Comparison of ENCODE assay signal across 12 mouse cellular contexts in the genomic region with DNA sequence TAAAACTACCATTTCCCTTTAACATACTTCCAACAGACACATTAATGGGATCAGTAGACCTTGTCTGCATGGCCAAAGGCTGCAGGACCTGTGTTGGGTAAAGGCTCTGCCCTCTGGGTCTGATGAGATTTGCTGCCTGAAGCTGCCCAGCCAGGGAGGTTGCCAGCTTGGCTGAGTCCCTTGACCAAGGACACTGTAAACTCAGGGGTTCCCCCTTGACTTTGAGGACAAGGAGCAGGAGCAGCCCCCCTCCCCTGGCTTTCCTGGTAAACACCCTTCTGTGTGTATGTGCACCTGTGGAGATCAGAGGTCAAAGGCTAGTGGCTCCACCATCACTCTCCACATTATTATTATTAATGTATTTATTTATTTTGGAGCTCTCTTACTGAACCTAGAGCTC. TPM values are rescaled to one million over a fixed set of nuclear protein-coding genes. Genes with fewer than 3 reads are reported as not detected.
DNase-seq lines count a peak whose midpoint lies in the region; ATAC-seq and TF ChIP-seq lines count a peak whose summit lies in the region.
"Had no signal": no experiment of that assay in that cellular context is flagged by ENCODE, and none has a peak within 500 bp of the region (broad histone marks: within the 10 kb centered on the region; RNA-seq: fewer than 3 reads in every experiment).

No protein-coding gene starts in this region.

- H3K27me3 ChIP-seq in heart, embryonic 15.5 days = no peaks in the 10 kb centered on the region
- no peaks in the 10 kb centered on the region for H3K27me3 ChIP-seq in lung, embryonic 14.5 days (ENCODE audit: insufficient read depth, low read length)
- no peaks in the 10 kb centered on the region for H3K27me3 ChIP-seq in liver, postnatal 0 days (ENCODE audit: insufficient read depth, low read length)
- H3K27me3 ChIP-seq: hindbrain, embryonic 13.5 days; lung, embryonic 15.5 days; midbrain, embryonic 12.5 days had no signal

- H3K4me3 ChIP-seq in heart, embryonic 15.5 days = no peak overlapping the region
- no peak overlapping the region for H3K4me3 ChIP-seq in lung, embryonic 14.5 days (ENCODE audit: low read depth, low read length)
- no peak overlapping the region for H3K4me3 ChIP-seq in lung, adult 2 months (replicated peaks; ENCODE audit: extremely low read depth, low read depth, low read length)
- H3K4me3 ChIP-seq in liver, postnatal 0 days (ENCODE audit: low read depth, low read length) = no peak overlapping the region
- H3K4me3 ChIP-seq: hindbrain, embryonic 13.5 days; lung, embryonic 15.5 days; midbrain, embryonic 12.5 days had no signal

- no peak overlapping the region for H3K4me2 ChIP-seq in heart, embryonic 15.5 days
- H3K4me2 ChIP-seq in lung, embryonic 14.5 days = no peak overlapping the region
- H3K4me2 ChIP-seq in liver, postnatal 0 days (ENCODE audit: low read depth, low read length) = no peak overlapping the region
- H3K4me2 ChIP-seq: hindbrain, embryonic 13.5 days; lung, embryonic 15.5 days; midbrain, embryonic 12.5 days had no signal

- no peaks in the 10 kb centered on the region for H3K9me3 ChIP-seq in heart, embryonic 15.5 days (replicated peaks)
- H3K9me3 ChIP-seq in lung, embryonic 14.5 days (ENCODE audit: low read depth, low read length) = 0 out of 2 replicates have a peak, but pooled peaks cover 2% of the 10 kb centered on the region
- peaks cover 3% of the 10 kb centered on the region for H3K9me3 ChIP-seq in liver, postnatal 0 days (ENCODE audit: low read length)
- H3K9me3 ChIP-seq: hindbrain, embryonic 13.5 days; lung, embryonic 15.5 days had no signal

- peaks cover 17% of the 10 kb centered on the region for H3K36me3 ChIP-seq in heart, embryonic 15.5 days
- H3K36me3 ChIP-seq in lung, embryonic 14.5 days (ENCODE audit: insufficient read depth) = peaks cover 5% of the 10 kb centered on the region; the same call in 1 of the 2 replicates
- peaks cover 3% of the 10 kb centered on the region; the same call in 1 of the 2 replicates for H3K36me3 ChIP-seq in liver, postnatal 0 days (replicated peaks; ENCODE audit: insufficient read depth, low read length)

- DNase-seq in adrenal gland, postnatal 10 days = peak; percentile 38
- no peak for DNase-seq in adrenal gland, adult 18-20 months (ENCODE audit: low spot score in 2 of 2)
- no peak for DNase-seq in heart, postnatal 4 days
- DNase-seq in lung, embryonic 14.5 days = no peak
- no peak for DNase-seq in lung, adult 2 months
- DNase-seq in liver, postnatal 0 days = no peak
- DNase-seq: thymus, adult 2 months had no signal

- no peak overlapping the region for H3K9ac ChIP-seq in heart, embryonic 15.5 days
- H3K9ac ChIP-seq in lung, embryonic 14.5 days = no peak overlapping the region
- no peak overlapping the region for H3K9ac ChIP-seq in liver, postnatal 0 days (replicated peaks)
- H3K9ac ChIP-seq: hindbrain, embryonic 13.5 days; lung, embryonic 15.5 days; midbrain, embryonic 12.5 days had no signal

- peaks cover 29% of the 10 kb centered on the region for H3K4me1 ChIP-seq in heart, embryonic 15.5 days (replicated peaks)
- peaks cover 11% of the 10 kb centered on the region; the same call in 1 of the 2 replicates for H3K4me1 ChIP-seq in lung, embryonic 14.5 days (ENCODE audit: insufficient read depth)
- peaks cover 7% of the 10 kb centered on the region; the same call in 1 of the 2 replicates for H3K4me1 ChIP-seq in lung, adult 2 months (ENCODE audit: control insufficient read depth, insufficient read depth, low read length)
- H3K4me1 ChIP-seq in liver, postnatal 0 days (ENCODE audit: insufficient read depth) = peaks cover 25% of the 10 kb centered on the region

- no peak for TF ChIP-seq POLR2A in lung, adult 2 months (IDR thresholded peaks at IDR 0.05; ENCODE audit: borderline replicate concordance, extremely low read depth, low read depth, low read length)

- no peak for TF ChIP-seq EP300 in liver, postnatal 0 days (IDR thresholded peaks at IDR 0.05; ENCODE audit: low read depth)

- TF ChIP-seq CTCF in lung, embryonic 14.5 days (IDR thresholded peaks at IDR 0.05; ENCODE audit: low read depth) = no peak
- TF ChIP-seq CTCF in lung, adult 2 months (IDR thresholded peaks at IDR 0.05; ENCODE audit: insufficient read depth, low read length) = no peak
- no peak for TF ChIP-seq CTCF in liver, postnatal 0 days (IDR thresholded peaks at IDR 0.05; ENCODE audit: low read depth)

- H3K27ac ChIP-seq in heart, embryonic 15.5 days = peak overlapping the region; percentile 74; the same call in 1 of the 2 replicates
- peak overlapping the region; percentile 22; the same call in 1 of the 2 replicates for H3K27ac ChIP-seq in lung, embryonic 14.5 days (ENCODE audit: low read depth)
- peak overlapping the region; percentile 60 for H3K27ac ChIP-seq in liver, postnatal 0 days (ENCODE audit: low read depth)
- H3K27ac ChIP-seq: hindbrain, embryonic 13.5 days; lung, embryonic 15.5 days; midbrain, embryonic 12.5 days had no signal

- no peak for ATAC-seq in heart, embryonic 15.5 days (replicated peaks; ENCODE audit: insufficient number of reproducible peaks, insufficient read depth, low FRiP score, low read depth)
- ATAC-seq in lung, embryonic 14.5 days (ENCODE audit: insufficient read depth) = no peak
- ATAC-seq in liver, postnatal 0 days = no peak
- no peak for ATAC-seq in monocyte, adult 5-6 weeks (replicated peaks; ENCODE audit: insufficient number of reproducible peaks, low FRiP score, low TSS enrichment, poor library complexity, severe bottlenecking)

RNA-seq across cellular contexts. Expression of a gene that starts 55.3 kb away (rescaled TPM):
- total RNA-seq in adrenal gland, postnatal 10 days (2021) = 10 to 100 TPM; 48.1 to 58.5 TPM
- total RNA-seq in adrenal gland, adult 18-20 months (2021) = 10 to 100 TPM; 54.8 to 63.6 TPM
- 16.0 and 21.8 TPM in 2 replicates for polyA plus RNA-seq in heart, embryonic 15.5 days (2015; fragmentation: Nextera tagmentation; extraction: Ambion mirVana)
- total RNA-seq in heart, postnatal 4 days (2021) = 10 to 100 TPM; 52.9 to 59.1 TPM
- polyA plus RNA-seq in lung, embryonic 14.5 days (2014; fragmentation: Nextera tagmentation; extraction: Ambion mirVana) = 16.8 and 21.1 TPM in 2 replicates
- 39.9 and 47.4 TPM in 2 replicates for polyA plus RNA-seq in lung, adult 2 months (2012; rRNA removed)
- polyA plus RNA-seq in liver, postnatal 0 days (2015; fragmentation: Nextera tagmentation; extraction: Ambion mirVana) = 4.1 and 4.5 TPM in 2 replicates
- total RNA-seq in monocyte, adult 5-6 weeks (2017) = 39.1 to 101 TPM (median 67.2 TPM) in 3 replicates

Comparison
In these comparisons a context has a peak if more than half of its experiments do, and no peak if none do; other contexts are left out.
1. H3K27ac ChIP-seq: peak in every context shown above with its lines; median percentile 74 in heart, embryonic 15.5 days; 60 in liver, postnatal 0 days; 22 in lung, embryonic 14.5 days.